Mouse (Mus musculus) G1E (cell line): Measurements from ENCODE around the gene Nt5e. TPM values are rescaled to one million over a fixed set of nuclear protein-coding genes. Genes with fewer than 3 reads are reported as not detected.

ENCODE experiments used
- ATAC-seq: 2 replicates; pipeline ENCODE4 v1.8.0; 2016; ENCODE audit warnings: mild to moderate bottlenecking; ENCODE audit not compliant: insufficient number of reproducible peaks, poor library complexity, low FRiP score, severe bottlenecking; ENCODE audit errors: extremely low read depth
- DNase-seq: peaks from one replicate; pipeline ENCODE4 v3.0.0; 2012; ENCODE audit warnings: low spot score
- H3K27me3 ChIP-seq: 2 replicates; pipeline ENCODE4 v1.6.1; 2012; ENCODE audit warnings: mild to moderate bottlenecking, low read length, inconsistent platforms; ENCODE audit not compliant: insufficient read depth
- H3K36me3 ChIP-seq: replicated peaks from 2 replicates; pipeline ENCODE3; 2012; ENCODE audit warnings: mild to moderate bottlenecking, inconsistent platforms
- H3K4me1 ChIP-seq: 2 replicates; pipeline ENCODE4 v1.6.1; 2012; ENCODE audit warnings: low read depth, low read length, inconsistent platforms, mixed read lengths; ENCODE audit not compliant: insufficient read depth
- H3K4me3 ChIP-seq: 2 replicates; pipeline ENCODE4 v1.5.1; 2012; ENCODE audit warnings: low read depth, mild to moderate bottlenecking, inconsistent platforms, low read length, moderate library complexity, mixed read lengths
- H3K9me3 ChIP-seq: replicated peaks from 2 replicates; pipeline ENCODE4 v1.6.1; 2012; ENCODE audit warnings: inconsistent platforms
- CTCF ChIP-seq: IDR thresholded peaks from 2 replicates; pipeline ENCODE4 v1.5.1; 2012; ENCODE audit warnings: low read depth, low read length, inconsistent platforms, mixed read lengths
- GATA1 ChIP-seq: IDR thresholded peaks from 2 replicates; pipeline ENCODE4 v1.6.1; 2012; ENCODE audit warnings: borderline replicate concordance, low read length, inconsistent platforms, mixed read lengths
- GATA2 ChIP-seq: IDR thresholded peaks from 2 replicates; pipeline ENCODE4 v1.6.1; 2012; ENCODE audit warnings: low read depth, low read length, inconsistent platforms, borderline replicate concordance
- POLR2AphosphoS5 ChIP-seq: IDR thresholded peaks from 2 replicates; pipeline ENCODE4 v1.6.1; 2012; ENCODE audit warnings: low read depth, low read length, inconsistent platforms; ENCODE audit not compliant: insufficient replicate concordance
- TAL1 ChIP-seq: conservative IDR thresholded peaks from 2 replicates; pipeline ENCODE4 v1.6.1; 2012; ENCODE audit warnings: low read depth, low read length, inconsistent platforms, mixed read lengths
- polyA plus RNA-seq: library from polyadenylated mRNA; stranded (reverse); fragments of >175 nt; gene quantifications from 2 replicates; pipeline ENCODE4 v1.2.3, GENCODE M21; 2012
- total RNA-seq, 2 experiments: library from RNA; stranded (forward) in 1 of 2; stranded (reverse) in 1 of 2; fragments of 200-1000 nt in 1 of 2; fragments of >200 nt in 1 of 2; fragmentation: Nextera tagmentation in 1 of 2; gene quantifications; 2 replicates each; pipeline ENCODE4 v1.2.3; 2014 to 2017

The Nt5e gene
- total and polyA plus RNA-seq, 3 experiments: 0.22 TPM; not detected in 2

GRCm38 (mm10) chr9:88388826-88389225, 61.8 kb downstream of the Nt5e start:
- ATAC-seq (no peak), DNase-seq (no peak)
- no peak for TF ChIP-seq CTCF
- TF ChIP-seq GATA2: no peak
- no peak for TF ChIP-seq POLR2AphosphoS5
- TF ChIP-seq TAL1: no peak
- no peak overlapping the region for H3K4me3 ChIP-seq
- peaks cover 52% of the 10 kb centered on the region for H3K36me3 ChIP-seq
- H3K4me1 ChIP-seq: no peaks in the 10 kb centered on the region
- no peaks in the 10 kb centered on the region for H3K9me3 ChIP-seq
- no peaks in the 10 kb centered on the region for H3K27me3 ChIP-seq

GRCm38 (mm10) chr9:88394852-88395251, 67.9 kb downstream of the Nt5e start:
- ATAC-seq: no peak
- TF ChIP-seq POLR2AphosphoS5 (no peak), GATA1 (no peak), GATA2 (no peak), CTCF (no peak), TAL1 (no peak)

GRCm38 (mm10) chr9:88398461-88398860, 71.5 kb downstream of the Nt5e start:
- peaks cover 44% of the 10 kb centered on the region for H3K36me3 ChIP-seq
- H3K4me1 ChIP-seq: no peaks in the 10 kb centered on the region
- no peak overlapping the region for H3K4me3 ChIP-seq
- no peak for DNase-seq
- H3K9me3 ChIP-seq: no peaks in the 10 kb centered on the region
- no peak for ATAC-seq
- no peaks in the 10 kb centered on the region for H3K27me3 ChIP-seq
- TF ChIP-seq TAL1: no peak
- no peak for TF ChIP-seq POLR2AphosphoS5
- no peak for TF ChIP-seq CTCF
- TF ChIP-seq GATA1: no peak
- TF ChIP-seq GATA2: no peak

More at GRCm38 (mm10) chr9:88394852-88395251, 67.9 kb downstream of the Nt5e start:
- Histone ChIP-seq H3K36me3 (peaks cover 39% of the 10 kb centered on the region), H3K9me3 (no peaks in the 10 kb centered on the region), H3K4me1 (no peaks in the 10 kb centered on the region), H3K27me3 (no peaks in the 10 kb centered on the region), H3K4me3 (no peak overlapping the region)
- no peak for DNase-seq

- TF ChIP-seq GATA1: no peak
- TF ChIP-seq POLR2AphosphoS5: no peak
- no peak for TF ChIP-seq TAL1
- no peak for TF ChIP-seq CTCF
- no peak for TF ChIP-seq GATA2
- Histone ChIP-seq H3K4me1 (no peaks in the 10 kb centered on the region), H3K27me3 (no peaks in the 10 kb centered on the region), H3K9me3 (no peaks in the 10 kb centered on the region), H3K4me3 (no peak overlapping the region), H3K36me3 (peaks cover 51% of the 10 kb centered on the region)
- ATAC-seq: no peak
- DNase-seq: no peak
Measured at GRCm38 (mm10) chr9:88404088-88404487, 77.1 kb downstream of the Nt5e start.

GRCm38 (mm10) chr9:88404515-88404914, 77.5 kb downstream of the Nt5e start:
- Histone ChIP-seq H3K4me1 (no peaks in the 10 kb centered on the region), H3K36me3 (peaks cover 56% of the 10 kb centered on the region), H3K27me3 (no peaks in the 10 kb centered on the region), H3K4me3 (no peak overlapping the region), H3K9me3 (no peaks in the 10 kb centered on the region)
- TF ChIP-seq GATA1 (no peak), POLR2AphosphoS5 (no peak), CTCF (no peak), TAL1 (no peak), GATA2 (no peak)
- ATAC-seq: no peak
- no peak for DNase-seq

GRCm38 (mm10) chr9:88409978-88410377, 83.0 kb downstream of the Nt5e start:
- TF ChIP-seq GATA2: no peak
- no peak for TF ChIP-seq GATA1
- no peak for TF ChIP-seq CTCF
- no peak for TF ChIP-seq TAL1
- no peak for TF ChIP-seq POLR2AphosphoS5
- Histone ChIP-seq H3K4me1 (no peaks in the 10 kb centered on the region), H3K9me3 (no peaks in the 10 kb centered on the region), H3K27me3 (no peaks in the 10 kb centered on the region), H3K36me3 (peaks cover 48% of the 10 kb centered on the region), H3K4me3 (no peak overlapping the region)
- DNase-seq (no peak), ATAC-seq (no peak)
